Mouse (Mus musculus): ENCODE results near the gene Begain.

Gene Begain

GRCm38 (mm10) chr12:108982684-108982960 lies 85.4 kb downstream of the Begain start:
- no peak for DNase-seq (ENCODE audit: low read depth in 2 of 2, low spot score in 2 of 2)
